Mouse (Mus musculus) liver, embryonic 14.5 days (tissue): Measurements from ENCODE around the gene Hdac11. TPM values are rescaled to one million over a fixed set of nuclear protein-coding genes. Genes with fewer than 3 reads are reported as not detected.

Experiments
- ATAC-seq: fragments of 200-750 bp; cut with Nextera tagmentation; 2 replicates; pipeline ENCODE4 v1.8.0; 2017; ENCODE audit warnings: moderate number of reproducible peaks, mild to moderate bottlenecking, moderate library complexity; ENCODE audit not compliant: insufficient read depth
- DNase-seq, 3 experiments: peaks; one replicate each; pipeline ENCODE4 v3.0.0-alpha.2; 2012 to 2013; ENCODE audit warnings: low read depth in 3 of 3, low spot score in 3 of 3
- H3K27ac ChIP-seq: fragments of 300-500 bp; sonication (generic); 2 replicates; pipeline ENCODE4 v1.5.1; 2014; ENCODE audit warnings: moderate library complexity, mild to moderate bottlenecking, control low read depth, inconsistent platforms
- H3K27me3 ChIP-seq: fragments of 300-500 bp; sonication (generic); 2 replicates; pipeline ENCODE4 v1.6.1; 2014; ENCODE audit warnings: mild to moderate bottlenecking, low read length, moderate library complexity; ENCODE audit not compliant: control insufficient read depth, insufficient read depth
- H3K36me3 ChIP-seq: fragments of 300-500 bp; sonication (generic); replicated peaks from 2 replicates; pipeline ENCODE4 v1.6.1; 2014; ENCODE audit warnings: low read depth; ENCODE audit not compliant: control insufficient read depth, insufficient read depth
- H3K4me1 ChIP-seq, 2 experiments: fragments of 200-500 bp in 1 of 2; fragments of 300-500 bp in 1 of 2; sonication (generic) in 1 of 2; replicated peaks; 2 replicates each; pipeline ENCODE4 v1.6.1; 2012 to 2014; ENCODE audit warnings: antibody characterized with exemption in 1 of 2, inconsistent platforms in 1 of 2, low read length in 1 of 2; ENCODE audit not compliant: control insufficient read depth in 2 of 2, insufficient read depth in 2 of 2
- H3K4me2 ChIP-seq: fragments of 300-500 bp; sonication (generic); 2 replicates; pipeline ENCODE4 v1.6.1; 2014; ENCODE audit warnings: low read depth, mild to moderate bottlenecking, control low read depth, moderate library complexity
- H3K4me3 ChIP-seq, 2 experiments: fragments of 200-500 bp in 1 of 2; fragments of 300-500 bp in 1 of 2; sonication (generic) in 1 of 2; 2 replicates each; pipeline ENCODE4 v1.5.1; 2012 to 2014; ENCODE audit warnings: low read depth in 2 of 2, low read length in 2 of 2, mild to moderate bottlenecking in 2 of 2, control low read depth in 1 of 2, inconsistent platforms in 1 of 2, moderate library complexity in 1 of 2; ENCODE audit not compliant: insufficient read depth in 1 of 2
- H3K9ac ChIP-seq: fragments of 300-500 bp; sonication (generic); replicated peaks from 2 replicates; pipeline ENCODE4 v1.6.1; 2014; ENCODE audit warnings: mild to moderate bottlenecking, control low read depth, moderate library complexity
- H3K9me3 ChIP-seq: fragments of 300-500 bp; sonication (generic); 2 replicates; pipeline ENCODE4 v1.6.1; 2016; ENCODE audit warnings: low read length, mixed read lengths; ENCODE audit not compliant: control insufficient read depth
- CTCF ChIP-seq: IDR thresholded peaks from 2 replicates; pipeline ENCODE4 v1.5.1; 2016; ENCODE audit warnings: antibody characterized with exemption, low read depth, control low read depth
- EP300 ChIP-seq: IDR thresholded peaks from 2 replicates; pipeline ENCODE4 v1.6.1; 2016; ENCODE audit warnings: antibody characterized with exemption, low read depth
- WGBS: fragments of 180-500 bp; shearing (Covaris S2); extraction: QIAGEN DNeasy Blood & Tissue Kit; methylation state at CpG from one replicate; pipeline ENCODE4 v1.1.7; 2014; ENCODE audit not compliant: insufficient replicate concordance; 5-methylcytosine and 5-hydroxymethylcytosine counted together
- polyA plus RNA-seq, 2 experiments: library from polyadenylated mRNA; depleted of rRNA in 1 of 2; stranded (reverse) in 1 of 2; unstranded in 1 of 2; fragments of >200 nt; fragmentation: Nextera tagmentation in 1 of 2; extraction: Ambion mirVana in 1 of 2; gene quantifications; 2 replicates each; pipeline versions ENCODE4 v1.2.1 to v1.2.3; 2012 to 2014

The Hdac11 gene
- polyA plus RNA-seq, 2 experiments: 4.8 to 12.1 TPM

- H3K9ac ChIP-seq: peak overlapping the region; percentile 25; the same call in 1 of the 2 replicates
Observed at GRCm38 (mm10) chr6:91161506-91162235, 5.2 kb downstream of the Hdac11 start.

GRCm38 (mm10) chr6:91162314-91162713, 5.8 kb downstream of the Hdac11 start:
- Histone ChIP-seq H3K9ac (no peak overlapping the region; the same call in 1 of the 2 replicates), H3K4me3 (no peak overlapping the region), H3K4me1 (peaks cover 77% of the 10 kb centered on the region in 2 experiments), H3K9me3 (no peaks in the 10 kb centered on the region), H3K4me2 (peak overlapping the region; percentile 76), H3K27me3 (no peaks in the 10 kb centered on the region), H3K36me3 (no peaks in the 10 kb centered on the region; the same call in 1 of the 2 replicates), H3K27ac (peak overlapping the region; percentile 99)
- TF ChIP-seq CTCF (no peak), EP300 (no peak)
- ATAC-seq: no peak
- 73% methylated on average over 5 of the region's 5 CpGs for WGBS
- DNase-seq: peak in 1 of 3 experiments; percentile 45

More at GRCm38 (mm10) chr6:91161506-91162235, 5.2 kb downstream of the Hdac11 start:
- H3K9me3 ChIP-seq: no peaks in the 10 kb centered on the region
- H3K27ac ChIP-seq: peak overlapping the region; percentile 99
- no peaks in the 10 kb centered on the region; the same call in 1 of the 2 replicates for H3K36me3 ChIP-seq
- no peaks in the 10 kb centered on the region for H3K27me3 ChIP-seq
- DNase-seq (no peak), ATAC-seq (no peak)
- H3K4me3 ChIP-seq: no peak overlapping the region
- WGBS: 69% methylated on average over 6 of the region's 6 CpGs
- H3K4me1 ChIP-seq: peaks cover 79 to 81% of the 10 kb centered on the region in 2 experiments
- TF ChIP-seq CTCF (no peak), EP300 (no peak)
- H3K4me2 ChIP-seq: peak overlapping the region; percentile 27

GRCm38 (mm10) chr6:91163195-91163911, 6.9 kb downstream of the Hdac11 start:
- H3K4me3 ChIP-seq: peak overlapping the region; percentile 28 to 33; a peak in 3 of 4 replicates
- no peaks in the 10 kb centered on the region; the same call in 1 of the 2 replicates for H3K36me3 ChIP-seq
- TF ChIP-seq CTCF (peak; percentile 86), EP300 (peak; percentile 97)
- peak overlapping the region; percentile 76 for H3K4me2 ChIP-seq
- peak overlapping the region; percentile 99 for H3K27ac ChIP-seq
- peaks cover 66 to 67% of the 10 kb centered on the region in 2 experiments for H3K4me1 ChIP-seq
- no peaks in the 10 kb centered on the region for H3K9me3 ChIP-seq
- no peaks in the 10 kb centered on the region for H3K27me3 ChIP-seq
- DNase-seq (peak; percentile 91 to 94 (median 93)), ATAC-seq (peak; percentile 94)
- 14% methylated on average over 5 of the region's 5 CpGs for WGBS
- H3K9ac ChIP-seq: peak overlapping the region; percentile 72

- no peak for ATAC-seq
- Histone ChIP-seq H3K4me3 (no peak overlapping the region), H3K9me3 (no peaks in the 10 kb centered on the region), H3K27ac (peak overlapping the region; percentile 99), H3K36me3 (no peaks in the 10 kb centered on the region; the same call in 1 of the 2 replicates), H3K9ac (peak overlapping the region; percentile 72), H3K4me2 (peak overlapping the region; percentile 76), H3K4me1 (peaks cover 54 to 56% of the 10 kb centered on the region in 2 experiments), H3K27me3 (no peaks in the 10 kb centered on the region)
- TF ChIP-seq CTCF (no peak), EP300 (no peak)
- DNase-seq: no peak
- WGBS: 84% methylated on average over 2 of the region's 2 CpGs
Observed at GRCm38 (mm10) chr6:91164584-91164983, 8.1 kb downstream of the Hdac11 start.

GRCm38 (mm10) chr6:91165210-91165609, 8.7 kb downstream of the Hdac11 start:
- H3K9me3 ChIP-seq: no peaks in the 10 kb centered on the region
- WGBS: 40% methylated on average over 3 of the region's 3 CpGs
- TF ChIP-seq CTCF: peak; percentile 99
- no peak for TF ChIP-seq EP300
- no peak overlapping the region for H3K4me3 ChIP-seq
- peaks cover 49 to 52% of the 10 kb centered on the region in 2 experiments for H3K4me1 ChIP-seq
- H3K27ac ChIP-seq: peak overlapping the region; percentile 99
- H3K4me2 ChIP-seq: no peak overlapping the region
- H3K36me3 ChIP-seq: no peaks in the 10 kb centered on the region; the same call in 1 of the 2 replicates
- DNase-seq: peak; percentile 69 to 72 (median 70)
- H3K27me3 ChIP-seq: no peaks in the 10 kb centered on the region
- no peak for ATAC-seq
- no peak overlapping the region for H3K9ac ChIP-seq
